Comparison of ENCODE assay signal across 2 mouse cellular contexts in genomic region chr9:104102901-104103300, GRCm38 (mm10).
TF ChIP-seq lines count a peak whose summit lies in the region.

No protein-coding gene starts in this region.

TF ChIP-seq in CH12.LX, 34 proteins besides CTCF, POLR2A, EP300 and RAD21:
- 0 out of 2 replicates have a peak, but pooled peaks have one; percentile 23 for TF ChIP-seq TCF12 (IDR thresholded peaks at IDR 0.05; ENCODE audit: low read depth, low read length)
- no peak for TF ChIP-seq CHD2 (IDR thresholded peaks at IDR 0.05; ENCODE audit: low read length)
- TF ChIP-seq MAX (IDR thresholded peaks at IDR 0.05; ENCODE audit: low read length) = no peak
- TF ChIP-seq ZKSCAN1 (IDR thresholded peaks at IDR 0.05; ENCODE audit: borderline replicate concordance, low read depth, low read length) = no peak
- TF ChIP-seq ETS1 (conservative IDR thresholded peaks at IDR 0.05; ENCODE audit: low read depth, low read length) = no peak; the same call in 1 of the 2 replicates
- TF ChIP-seq ZMIZ1 (IDR thresholded peaks at IDR 0.05; ENCODE audit: low read depth, low read length) = no peak
- TF ChIP-seq MEF2A (IDR thresholded peaks at IDR 0.05; ENCODE audit: borderline replicate concordance, low read depth, low read length) = peak; percentile 59; the same call in 1 of the 2 replicates
- 0 out of 2 replicates have a peak, but pooled peaks have one; percentile 26 for TF ChIP-seq ZNF384 (IDR thresholded peaks at IDR 0.05; ENCODE audit: low read depth, low read length)
- TF ChIP-seq HCFC1 (IDR thresholded peaks at IDR 0.05; ENCODE audit: low read depth, low read length) = no peak
- TF ChIP-seq ELF1 (IDR thresholded peaks at IDR 0.05; ENCODE audit: low read depth, low read length) = no peak
- no peak for TF ChIP-seq KAT2A (IDR thresholded peaks at IDR 0.05; ENCODE audit: insufficient replicate concordance, low read length)
- TF ChIP-seq MAFK (IDR thresholded peaks at IDR 0.05; ENCODE audit: insufficient replicate concordance, low read length) = 0 out of 2 replicates have a peak, but pooled peaks have one; percentile 54
- no peak for TF ChIP-seq POLR2AphosphoS2 (IDR thresholded peaks at IDR 0.05; ENCODE audit: low read depth, low read length)
- TF ChIP-seq RCOR1 (conservative IDR thresholded peaks at IDR 0.05; ENCODE audit: low read depth, low read length) = 0 out of 2 replicates have a peak, but pooled peaks have one; percentile 34
- no peak for TF ChIP-seq CHD1 (IDR thresholded peaks at IDR 0.05; ENCODE audit: low read depth, low read length)
- TF ChIP-seq BHLHE40 (IDR thresholded peaks at IDR 0.05; ENCODE audit: low read depth, low read length) = peak; percentile 54
- no peak for TF ChIP-seq PAX5 (IDR thresholded peaks at IDR 0.05; ENCODE audit: low read length)
- no peak for TF ChIP-seq SIN3A (IDR thresholded peaks at IDR 0.05; ENCODE audit: low read length)
- TF ChIP-seq JUND (conservative IDR thresholded peaks at IDR 0.05; ENCODE audit: low read depth, low read length) = no peak

TF ChIP-seq in ES-E14, 5 proteins besides CTCF, POLR2A, EP300 and RAD21:
- no peak for TF ChIP-seq ZC3H11A (IDR thresholded peaks at IDR 0.05; ENCODE audit: borderline replicate concordance, low read depth, low read length)
- no peak for TF ChIP-seq ZNF384 (IDR thresholded peaks at IDR 0.05; ENCODE audit: low read depth, low read length)
- TF ChIP-seq MAFK (IDR thresholded peaks at IDR 0.05; ENCODE audit: insufficient read depth, low read depth, low read length) = no peak
- no peak for TF ChIP-seq CHD2 (IDR thresholded peaks at IDR 0.05; ENCODE audit: low read depth, low read length)
- TF ChIP-seq HCFC1 (IDR thresholded peaks at IDR 0.05; ENCODE audit: borderline replicate concordance, insufficient read depth, low read length) = no peak
